Comparison of ENCODE assay signal across 23 mouse cellular contexts in genomic region chr7:135034811-135035210, GRCm38 (mm10).
"Had no signal": no experiment of that assay in that cellular context is flagged by ENCODE, and none has a peak within 500 bp of the region (broad histone marks: within the 10 kb centered on the region; RNA-seq: fewer than 3 reads in every experiment).

No protein-coding gene starts in this region.

- H3K4me1 ChIP-seq: limb, embryonic 13.5 days; liver, embryonic 15.5 days; lung, embryonic 15.5 days; neural tube, embryonic 12.5 days had no signal

- ATAC-seq: hindbrain, postnatal 0 days; inflammation-experienced regulatory T-cells, adult 6 months; intestine, embryonic 16.5 days; midbrain, embryonic 15.5 days had no signal

- H3K9me3 ChIP-seq: limb, embryonic 10.5 days; limb, embryonic 13.5 days; liver, embryonic 12.5 days; liver, embryonic 15.5 days; lung, embryonic 15.5 days; midbrain, embryonic 12.5 days; midbrain, embryonic 15.5 days; neural tube, embryonic 12.5 days; neural tube, embryonic 15.5 days had no signal

- H3K36me3 ChIP-seq: limb, embryonic 10.5 days; limb, embryonic 13.5 days; liver, embryonic 12.5 days; liver, embryonic 15.5 days; lung, embryonic 15.5 days; midbrain, embryonic 12.5 days; midbrain, embryonic 15.5 days; neural tube, embryonic 12.5 days; neural tube, embryonic 15.5 days had no signal

- H3K9ac ChIP-seq: limb, embryonic 13.5 days; liver, embryonic 12.5 days; liver, embryonic 15.5 days; lung, embryonic 15.5 days; midbrain, embryonic 12.5 days; midbrain, embryonic 15.5 days; neural tube, embryonic 12.5 days; neural tube, embryonic 15.5 days had no signal

- DNase-seq: liver; lung, adult 18-20 months; lung, postnatal 10 days; right cerebral cortex, adult 18-20 months; right cerebral cortex, postnatal 14 days; right cerebral cortex, postnatal 4 days; thymus, adult 2 months; thymus, postnatal 14 days; thymus, postnatal 4 days had no signal

- H3K4me2 ChIP-seq: limb, embryonic 13.5 days; liver, embryonic 12.5 days; liver, embryonic 15.5 days; lung, embryonic 15.5 days; midbrain, embryonic 12.5 days; midbrain, embryonic 15.5 days; neural tube, embryonic 12.5 days; neural tube, embryonic 15.5 days had no signal

- H3K4me3 ChIP-seq: limb, embryonic 10.5 days; limb, embryonic 13.5 days; liver, embryonic 12.5 days; liver, embryonic 15.5 days; lung, embryonic 15.5 days; midbrain, embryonic 12.5 days; midbrain, embryonic 15.5 days; neural tube, embryonic 12.5 days; neural tube, embryonic 15.5 days had no signal

- H3K27ac ChIP-seq: hindbrain, postnatal 0 days; limb, embryonic 10.5 days; limb, embryonic 13.5 days; liver, embryonic 12.5 days; liver, embryonic 15.5 days; lung, embryonic 15.5 days; macrophage; midbrain, embryonic 12.5 days; midbrain, embryonic 15.5 days; neural tube, embryonic 12.5 days; neural tube, embryonic 15.5 days; stomach, postnatal 0 days had no signal

- H3K27me3 ChIP-seq: limb, embryonic 13.5 days; liver, embryonic 12.5 days; liver, embryonic 15.5 days; lung, embryonic 15.5 days; midbrain, embryonic 12.5 days; midbrain, embryonic 15.5 days; neural tube, embryonic 12.5 days; neural tube, embryonic 15.5 days had no signal
